Mouse (Mus musculus) forelimb bud, embryonic 11.5 days (tissue): Measurements from ENCODE around the gene Fnip1.

ENCODE experiments used
- DNase-seq: peaks from one replicate; pipeline ENCODE4 v3.0.0-alpha.2; 2012; ENCODE audit warnings: low read depth, low spot score

Fnip1 gene

DNA sequence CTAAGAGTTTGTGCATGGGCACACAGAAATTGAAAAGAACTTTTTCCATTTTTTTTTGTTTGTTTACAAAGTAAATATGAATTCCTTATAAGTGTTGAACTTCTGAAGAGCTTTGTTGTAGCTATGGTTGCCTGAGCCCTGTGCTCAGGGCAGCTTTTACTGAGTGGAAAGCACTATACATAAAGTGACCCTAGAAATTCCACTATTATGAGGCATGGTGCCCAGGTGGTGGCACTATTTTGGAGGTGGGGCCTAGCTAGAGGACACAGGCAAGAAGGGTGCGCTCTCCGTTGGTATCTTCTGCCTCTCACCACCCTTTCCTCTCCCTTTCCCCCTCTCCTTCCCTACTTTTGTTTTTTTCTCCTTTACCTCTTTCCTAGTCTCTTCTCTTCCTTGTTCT, 18.9 kb downstream of the Fnip1 start:
- no peak for DNase-seq

DNA sequence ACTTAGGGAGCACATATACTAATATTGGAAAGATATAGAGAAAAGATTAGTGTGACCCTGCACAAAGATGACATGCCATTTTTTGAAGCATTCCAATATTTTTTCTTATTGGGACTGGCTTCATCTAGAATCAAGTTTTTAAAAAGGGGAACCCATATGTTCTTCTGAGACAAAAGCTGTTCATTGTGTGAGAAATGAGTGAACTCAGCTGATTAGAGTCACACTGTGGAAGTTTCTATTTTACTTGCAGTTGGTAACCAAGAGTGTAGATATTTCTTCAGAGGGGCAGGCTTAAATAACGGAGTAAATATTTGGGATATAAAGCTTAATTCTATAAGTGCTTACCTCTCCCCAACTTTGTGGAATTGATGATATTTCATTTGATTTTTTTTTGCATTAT, 20.2 kb downstream of the Fnip1 start:
- DNase-seq = no peak

DNA sequence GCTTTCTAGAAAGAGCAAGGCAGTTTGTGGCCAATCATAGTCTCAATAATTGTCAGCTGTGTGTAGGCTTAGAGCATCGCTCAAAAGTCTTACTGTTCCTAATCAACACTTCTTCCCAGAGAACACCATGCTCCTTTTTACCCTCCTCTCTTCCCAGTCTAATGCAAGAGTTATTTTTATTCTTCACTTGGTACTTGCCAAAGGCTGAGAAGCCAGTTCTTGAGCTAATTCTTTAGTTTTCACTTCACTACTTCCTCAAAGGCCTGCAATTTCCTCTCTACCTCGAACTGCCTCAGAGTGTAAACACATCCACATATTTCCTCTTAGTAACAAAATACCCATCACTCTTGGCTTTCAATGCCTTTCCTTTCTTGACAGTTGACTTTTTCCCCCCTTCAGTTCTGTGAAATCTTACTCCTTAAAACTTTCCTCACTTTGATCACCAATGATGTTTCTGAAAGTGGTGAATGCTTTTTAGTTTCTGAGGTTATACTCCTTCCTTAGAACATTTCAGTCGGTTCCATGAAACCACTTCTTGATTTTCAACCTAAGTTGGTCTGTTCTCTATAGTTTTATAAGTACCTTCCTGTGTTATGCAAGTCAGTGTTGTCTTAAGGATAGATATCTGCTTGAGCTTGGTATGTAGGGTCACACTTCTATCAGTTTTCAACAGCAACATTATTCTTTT, 26.7 kb downstream of the Fnip1 start:
- no peak for DNase-seq

DNA sequence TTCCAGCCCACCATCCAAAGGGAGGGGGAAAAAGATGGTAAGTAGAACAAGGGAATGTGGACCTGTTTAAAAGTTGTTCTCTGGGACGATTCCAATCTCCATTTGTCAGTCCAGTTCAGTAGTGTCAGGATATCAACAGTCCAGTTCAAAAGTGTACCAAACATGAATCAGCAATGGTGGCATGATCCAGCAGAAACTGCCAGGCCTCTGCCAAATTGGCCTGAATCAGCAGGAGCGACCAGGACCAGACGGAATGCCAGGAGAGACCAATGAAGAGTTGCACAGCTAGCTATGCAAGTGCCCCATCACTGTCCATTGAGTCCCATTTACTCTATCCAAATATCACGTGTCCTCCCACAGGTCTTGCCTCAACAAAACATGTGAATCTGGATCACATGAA, 34.2 kb downstream of the Fnip1 start:
- no peak for DNase-seq

DNA sequence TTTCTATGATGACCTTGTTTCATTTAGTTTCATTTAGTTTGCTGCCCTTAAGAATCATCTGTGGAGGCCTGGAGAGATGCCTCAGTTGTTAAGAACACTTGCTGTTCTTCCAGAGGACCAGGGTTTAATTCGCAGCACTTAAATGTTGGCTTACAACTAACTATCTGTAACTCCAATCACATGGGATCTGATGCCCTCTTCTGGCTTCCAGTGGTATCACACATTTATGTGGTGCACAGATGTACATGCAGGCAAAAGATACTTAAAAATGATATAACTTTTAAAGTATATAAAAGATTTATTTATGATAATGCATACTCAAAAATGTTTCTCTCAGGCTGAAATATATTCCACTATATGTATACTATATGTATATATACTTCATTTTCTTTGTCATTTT, 40.4 kb downstream of the Fnip1 start:
- peak; percentile 13 for DNase-seq

DNA sequence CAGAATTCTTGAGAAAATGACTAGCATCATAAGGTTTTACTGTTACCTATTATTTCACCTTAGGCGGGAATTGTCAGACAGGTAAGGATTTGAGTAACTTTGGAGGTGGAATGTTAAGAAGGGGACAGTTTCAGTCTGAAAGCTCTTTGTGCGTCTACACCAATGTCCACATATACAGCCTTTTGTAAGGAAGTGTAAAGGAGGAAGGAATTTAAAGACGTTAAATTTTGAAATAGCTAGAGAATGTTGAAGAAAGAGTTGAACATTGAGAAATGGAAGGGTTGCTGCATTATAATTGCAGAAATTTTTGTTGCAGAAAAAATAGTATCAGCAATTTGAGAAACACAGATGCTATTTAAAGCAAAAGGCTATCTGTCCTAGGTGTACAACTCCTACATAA, 48.0 kb downstream of the Fnip1 start:
- DNase-seq = no peak

DNA sequence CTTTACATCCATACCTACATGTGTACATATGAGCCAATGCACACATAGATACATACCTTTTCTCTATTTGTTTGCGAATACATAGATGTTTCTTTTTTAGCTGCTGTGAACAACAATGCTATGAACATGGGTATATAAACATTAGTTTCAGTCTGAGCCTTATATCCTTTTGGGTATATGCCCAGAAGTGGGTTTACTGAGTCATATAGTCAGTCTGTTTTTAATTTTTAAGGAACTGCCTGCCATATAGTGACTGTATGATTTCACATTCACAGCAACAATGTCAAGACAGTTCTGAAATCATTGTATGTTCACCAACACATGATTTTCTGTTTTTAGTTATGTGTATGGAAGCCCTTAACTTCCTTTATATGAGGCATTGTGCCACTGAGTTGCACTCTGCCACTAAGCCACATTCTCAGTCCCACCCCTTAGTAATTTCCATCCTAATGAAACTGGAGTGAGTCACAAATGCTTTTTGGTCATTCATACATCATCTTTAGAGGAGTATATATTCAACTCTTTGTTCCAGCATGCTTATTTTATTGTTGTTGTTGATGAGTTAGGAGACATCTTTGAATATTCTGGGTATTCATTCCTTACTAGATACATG, 54.1 kb downstream of the Fnip1 start:
- no peak for DNase-seq

DNA sequence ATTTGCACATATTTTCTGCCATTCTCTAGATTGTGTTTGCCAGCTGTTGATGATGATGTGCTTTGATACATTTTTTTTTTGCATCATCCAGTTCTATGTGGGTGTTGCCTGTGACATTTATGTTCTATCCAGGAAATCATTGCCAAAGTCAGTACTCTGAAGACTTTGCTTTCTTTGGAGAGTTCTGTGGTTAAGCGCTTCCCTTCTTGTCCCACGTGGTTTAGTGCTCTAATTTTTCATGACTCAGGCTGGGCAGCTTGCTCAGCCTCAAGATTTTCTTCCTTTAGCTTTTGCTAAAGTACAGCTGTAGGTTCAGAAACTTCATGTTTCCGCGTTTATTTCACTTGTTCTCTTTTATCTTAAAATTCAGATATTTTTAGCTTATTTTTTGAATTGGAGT, 54.6 kb downstream of the Fnip1 start:
- no peak for DNase-seq

DNA sequence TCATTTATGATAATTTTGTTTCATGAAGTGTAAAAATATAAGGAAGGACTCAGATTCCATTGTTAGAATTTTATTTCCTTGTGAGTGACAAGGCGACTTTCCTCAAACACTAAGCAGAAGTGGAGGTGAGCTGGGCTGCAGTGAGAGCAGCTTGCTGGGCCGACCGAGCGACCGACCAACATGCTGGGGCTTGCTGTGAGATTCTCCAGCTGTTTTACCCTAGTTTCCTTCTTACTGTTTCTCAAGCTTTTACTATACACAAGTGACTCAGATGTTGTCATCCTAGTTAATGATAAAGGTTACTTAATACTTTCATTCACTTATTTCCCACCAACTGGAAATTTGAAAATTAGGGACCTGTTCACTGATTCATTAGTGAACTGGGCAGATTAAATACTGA, 61.8 kb downstream of the Fnip1 start:
- DNase-seq = no peak

DNA sequence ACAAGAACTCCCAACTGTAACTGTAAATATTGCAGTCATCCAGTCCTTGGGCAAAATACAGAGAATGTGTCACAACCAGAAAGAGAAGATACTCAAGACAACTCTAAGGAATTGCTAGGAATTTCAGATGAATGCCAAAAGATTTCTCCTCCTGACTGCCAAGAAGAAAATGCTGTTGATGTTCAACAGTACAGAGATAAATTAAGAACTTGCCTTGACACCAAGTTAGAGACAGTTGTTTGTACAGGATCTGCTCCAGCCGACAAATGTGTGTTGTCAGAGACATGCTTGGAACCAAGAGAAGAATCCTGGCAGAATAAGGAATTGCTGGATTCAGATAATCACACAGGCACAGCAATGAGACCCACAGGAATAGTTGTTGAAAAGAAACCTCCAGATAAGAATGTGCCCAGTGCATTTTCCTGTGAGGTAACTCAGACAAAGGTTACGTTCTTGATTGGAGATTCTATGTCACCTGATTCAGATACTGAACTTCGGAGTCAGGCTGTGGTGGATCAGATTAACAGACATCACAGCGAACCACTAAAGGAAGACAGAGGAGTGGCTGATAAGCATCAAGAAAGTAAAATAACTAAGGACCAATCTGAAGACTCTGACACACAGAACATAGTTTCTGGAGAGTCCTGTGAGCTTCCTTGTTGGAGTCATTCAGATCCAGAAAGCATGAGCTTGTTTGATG, 64.7 kb downstream of the Fnip1 start:
- DNase-seq = no peak

DNA sequence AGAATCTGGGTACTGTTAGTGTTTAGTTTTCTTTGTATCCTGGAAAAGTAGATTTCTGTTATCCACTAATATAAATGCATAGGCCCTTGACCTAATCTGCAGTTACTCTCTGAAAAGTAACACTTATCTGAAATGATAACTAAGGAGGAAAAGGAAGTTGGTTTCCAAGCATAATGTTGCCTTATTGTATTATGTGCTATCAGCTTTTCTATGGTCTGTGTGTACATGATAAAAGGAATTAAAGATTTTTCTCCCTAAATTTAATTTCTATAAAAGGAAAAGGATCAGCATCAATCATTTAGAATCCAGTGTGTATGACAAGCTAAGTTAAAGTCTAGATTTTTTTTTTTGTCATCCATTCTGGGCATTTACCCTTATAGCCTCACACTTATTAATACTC, 75.6 kb downstream of the Fnip1 start:
- no peak for DNase-seq

DNA sequence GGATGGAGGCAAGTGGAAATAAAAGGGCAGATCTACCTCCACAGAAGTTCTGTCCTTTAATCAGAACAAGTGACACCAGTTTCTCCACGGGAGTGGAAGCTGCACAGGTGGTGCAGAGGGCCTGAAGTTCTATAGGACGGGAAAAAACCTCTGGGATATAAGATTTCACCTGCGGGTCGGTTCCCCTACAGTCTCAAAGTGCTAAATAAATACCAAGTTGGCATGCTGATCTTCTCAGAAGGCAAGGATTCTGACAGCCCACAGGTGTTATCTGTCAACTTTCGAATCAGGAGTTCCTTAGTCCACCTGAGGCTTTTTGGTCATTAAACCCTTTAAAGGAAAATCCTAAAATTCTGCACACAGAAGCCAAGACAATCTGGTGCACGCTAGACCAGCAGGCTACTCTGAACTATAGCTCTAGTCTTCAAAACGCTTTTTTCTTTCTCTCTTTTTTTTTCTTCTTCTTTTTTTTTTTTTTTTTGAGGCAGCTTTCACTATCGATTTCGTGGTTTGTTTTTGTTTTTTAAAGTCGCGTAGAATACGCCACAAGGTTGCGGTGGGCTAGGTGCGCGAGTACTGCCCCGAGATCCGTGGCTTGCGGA, 84.0 kb downstream of the Fnip1 start:
- DNase-seq = peak; percentile 14

DNA sequence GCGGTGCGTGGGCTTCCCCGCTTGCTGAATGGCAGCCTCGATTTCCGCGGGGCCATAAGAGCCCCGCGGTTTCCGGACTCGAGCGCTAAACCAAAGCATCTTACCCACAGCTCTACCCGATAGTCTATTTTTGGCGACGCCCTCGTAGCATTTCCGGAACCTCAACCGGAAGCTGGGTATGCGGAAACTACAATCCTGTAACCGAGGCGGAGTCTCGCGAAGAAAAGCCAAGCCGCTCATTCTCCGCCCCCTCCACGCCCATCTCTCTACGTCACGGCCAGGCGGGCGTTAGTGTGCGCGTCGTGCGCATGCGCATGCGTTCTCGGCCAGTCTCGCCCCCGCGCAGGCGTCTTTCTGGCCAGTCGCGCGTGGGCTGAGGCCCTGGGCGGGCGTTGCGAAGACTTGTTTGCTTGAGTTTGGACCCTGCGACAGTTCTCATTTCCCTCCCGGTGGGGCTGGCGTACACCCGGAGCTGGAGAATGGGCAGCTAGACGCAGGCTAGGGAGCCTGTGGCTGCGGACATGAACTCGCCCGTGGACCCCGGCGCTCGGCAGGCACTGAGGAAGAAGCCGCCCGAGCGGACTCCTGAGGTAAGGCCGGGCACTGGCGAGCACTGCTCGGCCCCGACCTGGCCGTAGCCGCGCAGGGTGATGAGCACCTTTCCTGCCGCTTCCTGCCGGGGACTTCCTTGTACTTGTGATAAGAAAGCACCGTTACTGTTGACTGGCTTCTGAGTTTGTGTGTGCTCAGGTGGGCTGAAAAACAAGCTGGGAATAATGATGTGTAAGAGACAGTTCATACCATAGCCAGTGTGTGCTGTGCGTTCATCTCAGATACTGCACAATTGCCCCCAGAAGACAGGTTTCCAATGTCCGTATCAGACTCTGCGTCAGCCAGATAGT, 84.8 kb downstream of the Fnip1 start, which contains the start of gene Rapgef6:
Gene Rapgef6 (plus strand): TSS at position 319 of the 902 bp plus-strand sequence.
- peak; percentile 98 for DNase-seq

DNA sequence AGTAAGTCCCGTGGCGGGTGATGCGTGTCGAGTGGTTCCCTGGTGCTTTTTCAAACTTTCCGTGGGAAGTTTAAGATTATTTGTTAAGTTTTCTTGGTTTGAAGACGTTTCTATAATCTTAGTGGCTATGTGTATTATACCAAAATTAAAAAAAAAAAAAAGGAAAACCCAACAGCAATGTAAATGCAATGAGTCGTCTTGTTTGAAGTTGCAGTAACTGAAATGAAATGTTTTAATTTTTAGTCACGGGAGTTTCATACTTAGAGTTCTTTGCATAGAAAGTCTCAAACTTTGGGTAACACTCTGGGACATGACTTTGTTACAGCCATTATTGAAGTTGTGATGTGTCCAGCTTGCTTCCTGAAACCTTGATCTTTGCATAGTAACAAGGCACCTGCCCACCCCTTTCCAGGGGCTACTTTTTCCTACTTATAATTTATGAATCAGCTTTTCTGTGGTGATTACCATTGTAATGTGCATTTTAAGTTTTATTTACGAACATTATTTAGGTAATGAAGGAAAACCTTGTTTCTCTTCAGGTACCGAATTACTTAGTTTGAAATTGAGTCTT, 85.5 kb downstream of the Fnip1 start:
- DNase-seq = no peak

DNA sequence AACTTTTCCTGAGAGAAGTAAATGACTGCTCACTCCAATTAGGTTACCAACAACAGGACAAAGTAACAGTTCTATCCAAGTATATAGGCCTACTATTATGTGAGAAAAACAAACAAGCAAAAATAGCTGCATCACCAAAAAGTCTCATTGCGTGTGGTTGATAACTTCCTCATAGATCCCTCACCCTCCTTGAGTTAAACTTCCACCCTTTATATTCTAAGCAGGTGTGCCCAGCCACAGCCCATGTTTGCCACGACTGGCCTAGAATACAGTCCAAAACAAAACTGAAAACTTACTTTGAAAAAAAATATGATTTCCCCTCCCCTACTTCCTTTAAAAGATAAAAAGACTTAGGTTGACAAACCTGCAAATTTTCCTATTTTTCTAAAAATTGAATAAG, 90.0 kb downstream of the Fnip1 start:
- DNase-seq = no peak

DNA sequence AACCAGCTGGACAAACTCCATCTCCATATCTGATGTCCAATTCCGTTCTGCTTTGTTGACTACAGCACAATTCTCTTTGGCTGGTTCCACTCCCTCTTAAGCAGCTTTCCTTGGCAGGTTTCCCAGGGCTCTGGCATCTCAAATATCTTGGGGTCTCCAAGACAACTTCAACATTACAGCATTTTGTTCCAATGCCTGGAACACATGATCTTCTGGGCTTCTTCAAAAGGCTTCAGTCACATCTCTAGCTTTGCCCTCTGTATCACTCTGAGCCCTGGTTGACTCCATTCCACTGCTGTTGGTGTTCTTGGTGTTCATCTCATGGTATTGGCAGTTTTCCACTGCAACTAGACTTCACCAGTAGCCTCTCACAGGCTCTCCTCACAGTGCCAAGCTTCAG, 92.4 kb downstream of the Fnip1 start:
- no peak for DNase-seq

DNA sequence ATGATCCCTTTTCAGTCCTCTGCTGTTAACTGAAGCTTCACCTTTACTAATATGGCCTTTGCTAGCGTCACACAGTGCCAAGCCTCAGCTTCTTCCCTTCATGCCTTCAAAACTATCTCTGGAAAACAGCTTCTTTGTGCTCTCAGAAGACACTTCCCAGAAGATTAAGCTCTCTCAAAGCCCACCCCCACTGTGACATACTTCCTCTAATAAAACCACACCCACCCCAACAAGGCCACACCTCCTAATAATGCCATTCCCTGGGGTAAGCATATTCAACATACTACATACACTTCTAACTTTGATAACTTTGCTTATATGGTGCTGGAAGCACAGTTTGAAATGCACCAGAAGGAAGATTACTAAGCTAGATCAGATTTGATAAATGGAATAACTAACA, 92.9 kb downstream of the Fnip1 start:
- no peak for DNase-seq

DNA sequence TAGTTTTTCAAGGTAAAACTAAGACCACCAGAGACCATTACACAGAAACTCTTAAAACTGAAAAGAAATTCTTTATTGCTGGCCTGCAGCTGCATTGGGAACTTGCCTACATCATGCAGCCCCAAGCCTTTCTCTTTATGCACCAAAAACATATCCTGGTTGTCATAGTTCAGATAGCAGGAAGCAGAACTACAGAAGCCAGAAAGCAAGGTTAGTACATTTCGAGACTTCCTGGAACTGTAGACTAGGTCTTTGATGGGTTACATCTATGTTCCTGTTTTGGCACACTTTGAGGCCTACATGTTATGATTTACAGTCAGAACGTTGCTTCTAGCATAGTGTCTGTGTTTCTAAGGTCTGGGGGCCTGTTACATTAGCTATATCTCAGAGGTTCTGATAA, 95.8 kb downstream of the Fnip1 start:
- DNase-seq = no peak

DNA sequence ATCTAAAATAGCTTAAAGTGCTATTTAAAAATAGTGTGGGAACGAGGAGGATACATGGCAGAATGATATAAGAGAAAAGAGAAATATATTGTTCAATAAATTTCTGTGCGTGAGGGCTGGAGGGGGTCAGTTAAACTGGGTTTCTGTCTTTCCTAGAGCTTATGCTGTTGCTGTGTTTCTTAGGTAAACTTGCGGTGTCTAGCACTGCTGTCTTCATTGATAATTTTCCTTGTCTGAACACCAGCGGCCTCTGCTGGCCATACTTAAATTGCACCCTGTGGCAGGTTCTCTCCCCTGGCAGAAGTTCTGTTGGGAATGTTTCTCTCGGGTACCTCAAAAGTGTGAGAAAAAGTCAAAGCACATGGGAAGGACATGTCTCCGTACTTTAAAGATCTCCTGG, 96.9 kb downstream of the Fnip1 start:
- peak; percentile 58 for DNase-seq

DNA sequence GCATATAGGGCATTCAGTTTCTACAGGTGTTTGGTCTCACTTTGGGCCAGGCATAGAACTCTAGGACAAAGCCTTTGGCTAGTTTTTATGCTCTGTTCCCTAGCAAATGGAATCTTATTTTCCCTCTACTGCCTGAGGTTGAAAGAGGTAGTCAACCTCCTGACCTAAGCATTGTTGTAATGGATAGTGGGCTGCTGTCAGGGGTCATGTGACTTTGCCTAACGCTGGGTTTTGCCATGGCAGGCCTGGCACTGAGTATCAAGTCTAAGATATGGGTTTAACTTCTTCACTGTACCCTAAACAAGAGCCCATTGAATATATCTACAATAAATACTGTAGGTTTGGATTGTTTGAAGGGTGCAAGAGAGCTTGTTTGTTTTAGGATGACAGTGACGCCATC, 101.0 kb downstream of the Fnip1 start:
- no peak for DNase-seq

DNA sequence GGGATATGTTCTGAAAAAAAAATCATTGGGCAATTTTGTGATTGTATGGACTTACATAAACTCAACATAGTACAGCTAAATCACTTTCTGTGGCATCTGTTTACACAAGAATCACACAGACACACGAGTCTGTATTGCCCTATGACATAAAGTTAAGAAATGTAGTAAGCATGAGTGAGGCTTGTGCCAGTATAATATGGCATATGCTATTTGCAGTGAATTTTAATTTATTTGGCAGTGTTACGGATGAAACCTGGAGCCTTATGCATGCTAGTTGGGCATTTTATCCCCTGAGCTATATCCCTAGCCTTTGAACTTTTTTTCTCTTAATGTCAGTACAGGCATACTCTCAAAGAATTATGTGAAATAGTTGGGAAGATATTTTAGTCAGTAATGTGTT, 101.5 kb downstream of the Fnip1 start:
- DNase-seq = no peak
